Mouse (Mus musculus) retina, postnatal 7 days (tissue): ENCODE measurements around the gene Wnt7b.

Experiments used
- DNase-seq: peaks from one replicate; pipeline ENCODE4 v3.0.0-alpha.2; 2012; ENCODE audit warnings: low read depth, low spot score

Wnt7b gene

GRCm38 (mm10) chr15:85582356-85582910 lies at the start of gene Wnt7b:
Wnt7b (minus strand) TSS chr15:85582473.
- no peak for DNase-seq

GRCm38 (mm10) chr15:85631591-85631990 lies 49.3 kb upstream of the Wnt7b start:
- no peak for DNase-seq

- DNase-seq = no peak
Measured at GRCm38 (mm10) chr15:85629924-85630545, 47.8 kb upstream of the Wnt7b start.

GRCm38 (mm10) chr15:85625666-85626279 lies 43.5 kb upstream of the Wnt7b start:
- no peak for DNase-seq

GRCm38 (mm10) chr15:85622213-85622612 lies 39.9 kb upstream of the Wnt7b start:
- no peak for DNase-seq

GRCm38 (mm10) chr15:85615537-85616100 lies 33.3 kb upstream of the Wnt7b start:
- DNase-seq = no peak

GRCm38 (mm10) chr15:85615075-85615474 lies 32.8 kb upstream of the Wnt7b start:
- no peak for DNase-seq

GRCm38 (mm10) chr15:85613358-85614266 lies 31.3 kb upstream of the Wnt7b start:
- DNase-seq = no peak

GRCm38 (mm10) chr15:85612660-85613357 lies 30.5 kb upstream of the Wnt7b start:
- no peak for DNase-seq

- DNase-seq = no peak
Measured at GRCm38 (mm10) chr15:85611701-85612520, 29.6 kb upstream of the Wnt7b start.

- DNase-seq = peak; percentile 76
Measured at GRCm38 (mm10) chr15:85610618-85611218, 28.4 kb upstream of the Wnt7b start.

GRCm38 (mm10) chr15:85610120-85610519 lies 27.8 kb upstream of the Wnt7b start:
- DNase-seq = no peak

GRCm38 (mm10) chr15:85609266-85610004 lies 27.2 kb upstream of the Wnt7b start:
- DNase-seq = no peak

- no peak for DNase-seq
Measured at GRCm38 (mm10) chr15:85605962-85606610, 23.8 kb upstream of the Wnt7b start.

GRCm38 (mm10) chr15:85604938-85605337 lies 22.7 kb upstream of the Wnt7b start:
- DNase-seq = no peak

- no peak for DNase-seq
Measured at GRCm38 (mm10) chr15:85604507-85604906, 22.2 kb upstream of the Wnt7b start.

- DNase-seq = no peak
Measured at GRCm38 (mm10) chr15:85603422-85603821, 21.1 kb upstream of the Wnt7b start.

- no peak for DNase-seq
Measured at GRCm38 (mm10) chr15:85602733-85603132, 20.5 kb upstream of the Wnt7b start.

GRCm38 (mm10) chr15:85602021-85602420 lies 19.7 kb upstream of the Wnt7b start:
- no peak for DNase-seq
